Mouse (Mus musculus) lung, embryonic 14.5 days (tissue): ENCODE measurements around the gene Rtn4ip1. TPM values are rescaled to one million over a fixed set of nuclear protein-coding genes. Genes with fewer than 3 reads are reported as not detected.
A peak's percentile ranks its signal among the peaks of the same experiment; 100 is the strongest.

ENCODE experiments used
- ATAC-seq: fragments of 200-750 bp; cut with Nextera tagmentation; 2 replicates; pipeline ENCODE4 v1.8.0; 2017; ENCODE audit warnings: mild to moderate bottlenecking, moderate TSS enrichment, moderate library complexity; ENCODE audit not compliant: insufficient read depth
- DNase-seq: peaks from one replicate; pipeline ENCODE4 v3.0.0-alpha.2; 2015
- H3K27ac ChIP-seq: fragments of 300-500 bp; sonication (generic); 2 replicates; pipeline ENCODE4 v1.5.1; 2014; ENCODE audit warnings: low read depth, mild to moderate bottlenecking, moderate library complexity
- H3K27me3 ChIP-seq: fragments of 300-500 bp; sonication (generic); 2 replicates; pipeline ENCODE4 v1.6.1; 2014; ENCODE audit warnings: low read length, control low read depth; ENCODE audit not compliant: insufficient read depth
- H3K36me3 ChIP-seq: fragments of 300-500 bp; sonication (generic); 2 replicates; pipeline ENCODE4 v1.6.1; 2014; ENCODE audit warnings: control low read depth; ENCODE audit not compliant: insufficient read depth
- H3K4me1 ChIP-seq: fragments of 300-500 bp; sonication (generic); 2 replicates; pipeline ENCODE4 v1.6.1; 2014; ENCODE audit warnings: antibody characterized with exemption, control low read depth; ENCODE audit not compliant: insufficient read depth
- H3K4me2 ChIP-seq: fragments of 300-500 bp; sonication (generic); 2 replicates; pipeline ENCODE4 v1.6.1; 2014; ENCODE audit warnings: mild to moderate bottlenecking
- H3K4me3 ChIP-seq: fragments of 300-500 bp; sonication (generic); 2 replicates; pipeline ENCODE4 v1.5.1; 2014; ENCODE audit warnings: low read depth, low read length
- H3K9ac ChIP-seq: fragments of 300-500 bp; sonication (generic); 2 replicates; pipeline ENCODE4 v1.6.1; 2014
- H3K9me3 ChIP-seq: fragments of 300-500 bp; sonication (generic); 2 replicates; pipeline ENCODE4 v1.6.1; 2016; ENCODE audit warnings: low read depth, low read length, control low read depth
- CTCF ChIP-seq: IDR thresholded peaks from 2 replicates; pipeline ENCODE4 v1.5.1; 2016; ENCODE audit warnings: antibody characterized with exemption, low read depth
- WGBS: fragments of 180-500 bp; shearing (Covaris S2); extraction: QIAGEN DNeasy Blood & Tissue Kit; methylation state at CpG from one replicate; pipeline ENCODE4 v1.1.7; 2014; 5-methylcytosine and 5-hydroxymethylcytosine counted together
- polyA plus RNA-seq: library from polyadenylated mRNA; unstranded; fragments of >200 nt; fragmentation: Nextera tagmentation; extraction: Ambion mirVana; gene quantifications from 2 replicates; pipeline ENCODE4 v1.2.1, GENCODE M21; 2014

Rtn4ip1 gene
- polyA plus RNA-seq, 1 experiment from 2014 or later, result 15.0 TPM

- Histone ChIP-seq H3K9ac (no peak overlapping the region), H3K4me1 (no peaks in the 10 kb centered on the region; the same call in 1 of the 2 replicates), H3K27ac (no peak overlapping the region), H3K9me3 (no peaks in the 10 kb centered on the region), H3K4me2 (no peak overlapping the region), H3K36me3 (no peaks in the 10 kb centered on the region), H3K27me3 (peaks cover 43% of the 10 kb centered on the region), H3K4me3 (peak overlapping the region; percentile 57; the same call in 1 of the 2 replicates)
- WGBS, result 24% methylated on average over 14 of the region's 14 CpGs
- DNase-seq (peak; percentile 68), ATAC-seq (no peak)
- peak; percentile 65 for TF ChIP-seq CTCF
These were observed 100.7 kb downstream of the Rtn4ip1 start for GRCm38 (mm10) chr10:44002004-44002940.

GRCm38 (mm10) chr10:44002995-44003524 lies 101.5 kb downstream of the Rtn4ip1 start:
- Histone ChIP-seq H3K9me3 (no peaks in the 10 kb centered on the region), H3K9ac (peak overlapping the region; percentile 47), H3K4me3 (peak overlapping the region; percentile 57), H3K36me3 (no peaks in the 10 kb centered on the region), H3K4me2 (peak overlapping the region; percentile 74), H3K27ac (no peak overlapping the region), H3K4me1 (no peaks in the 10 kb centered on the region; the same call in 1 of the 2 replicates), H3K27me3 (peaks cover 43% of the 10 kb centered on the region)
- TF ChIP-seq CTCF, result no peak
- no peak for DNase-seq
- ATAC-seq, result no peak
- WGBS, result 2% methylated on average over 11 of the region's 11 CpGs

GRCm38 (mm10) chr10:44003551-44004151 lies 102.0 kb downstream of the Rtn4ip1 start:
- TF ChIP-seq CTCF, result peak; percentile 29; the same call in 1 of the 2 replicates
- Histone ChIP-seq H3K9me3 (no peaks in the 10 kb centered on the region), H3K4me1 (no peaks in the 10 kb centered on the region; the same call in 1 of the 2 replicates), H3K4me3 (peak overlapping the region; percentile 57), H3K4me2 (peak overlapping the region; percentile 74), H3K36me3 (no peaks in the 10 kb centered on the region), H3K9ac (peak overlapping the region; percentile 47), H3K27ac (no peak overlapping the region), H3K27me3 (peaks cover 43% of the 10 kb centered on the region)
- DNase-seq, result peak; percentile 59
- under 1% methylated on average over 67 of the region's 68 CpGs for WGBS
- 0 out of 2 replicates have a peak, but pooled peaks have one; percentile 7 for ATAC-seq

GRCm38 (mm10) chr10:44004221-44004751 lies 102.7 kb downstream of the Rtn4ip1 start:
- Histone ChIP-seq H3K4me3 (peak overlapping the region; percentile 57), H3K9me3 (no peaks in the 10 kb centered on the region), H3K4me2 (peak overlapping the region; percentile 74), H3K4me1 (no peaks in the 10 kb centered on the region; the same call in 1 of the 2 replicates), H3K9ac (no peak overlapping the region), H3K27me3 (peaks cover 43% of the 10 kb centered on the region), H3K36me3 (no peaks in the 10 kb centered on the region), H3K27ac (no peak overlapping the region)
- under 1% methylated on average over 33 of the region's 33 CpGs for WGBS
- DNase-seq (peak; percentile 48), ATAC-seq (no peak)
- TF ChIP-seq CTCF, result no peak

- TF ChIP-seq CTCF, result no peak
- peak overlapping the region; percentile 33; the same call in 1 of the 2 replicates for H3K9ac ChIP-seq
- no peaks in the 10 kb centered on the region for H3K9me3 ChIP-seq
- WGBS, result 2% methylated on average over 38 of the region's 40 CpGs
- ATAC-seq (peak; percentile 79), DNase-seq (peak; percentile 67)
- H3K4me3 ChIP-seq, result peak overlapping the region; percentile 34
- H3K36me3 ChIP-seq, result no peaks in the 10 kb centered on the region
- H3K27me3 ChIP-seq, result peaks cover 43% of the 10 kb centered on the region
- H3K4me2 ChIP-seq, result peak overlapping the region; percentile 72
- no peak overlapping the region for H3K27ac ChIP-seq
- no peaks in the 10 kb centered on the region; the same call in 1 of the 2 replicates for H3K4me1 ChIP-seq
These were observed 104.4 kb downstream of the Rtn4ip1 start for GRCm38 (mm10) chr10:44005677-44006641.

Other genes with a start within 250 kb of the Rtn4ip1 start
- gene Qrsl1, start 62 bp upstream of the Rtn4ip1 start, polyA plus RNA-seq, result 24.1 and 26.3 TPM in 2 replicates
- 0.22 and 0.51 TPM in 2 replicates for gene Crybg1, start 247.0 kb downstream of the Rtn4ip1 start, polyA plus RNA-seq